Mouse (Mus musculus): ENCODE data around the gene Mbip. TPM values are rescaled to one million over a fixed set of nuclear protein-coding genes. Genes with fewer than 3 reads are reported as not detected.

Mbip gene
- polyA plus RNA-seq (2012; rRNA removed) = 39.0 and 47.2 TPM in 2 replicates

DNA sequence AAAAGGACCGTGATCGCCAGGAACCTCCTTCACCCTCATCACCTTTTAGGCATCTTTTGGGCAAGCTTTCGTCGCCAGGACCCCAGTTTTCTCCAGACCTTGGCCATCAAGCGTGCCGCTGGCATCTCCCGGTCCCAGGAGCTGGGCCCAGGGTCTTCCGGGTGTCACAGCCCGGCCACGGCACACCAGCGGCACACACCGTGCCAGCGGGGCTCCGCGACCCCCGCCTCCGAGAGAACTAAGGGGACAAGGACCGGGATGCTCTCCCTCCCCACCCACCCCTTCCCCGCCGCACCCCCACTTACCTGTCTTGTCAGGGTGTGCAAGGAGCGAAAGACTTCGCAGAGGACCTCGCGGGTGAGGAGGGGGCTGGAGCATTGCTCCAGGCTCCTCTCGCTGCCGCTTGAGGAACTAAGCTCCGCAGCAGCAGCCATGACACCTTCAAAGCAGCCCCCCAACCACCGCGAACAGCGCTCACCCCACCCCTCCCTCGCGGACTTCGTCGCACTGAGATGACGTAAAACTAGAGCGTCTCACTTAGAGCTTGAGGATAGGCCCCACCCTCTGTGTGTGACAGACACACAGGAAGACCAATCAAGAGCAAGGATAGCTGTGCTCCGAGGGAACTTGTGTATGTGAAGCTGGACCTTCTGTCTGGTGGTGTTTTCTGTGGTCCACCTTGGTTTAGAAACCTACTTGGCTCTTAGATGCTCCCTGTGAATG is at the start of gene Mbip:
Mbip (minus strand) TSS at position 528 of the 723 bp plus-strand sequence.

Other genes starting within 250 kb of the Mbip start
- 24.5 and 51.1 TPM in 2 replicates for gene Nkx2-1, start 191.0 kb upstream of the Mbip start, polyA plus RNA-seq (2012; rRNA removed)

Measured in central nervous system, embryonic 14 days (tissue).